Mouse (Mus musculus) liver, embryonic 12.5 days (tissue): ENCODE results near the gene Ctbp1. TPM values are rescaled to one million over a fixed set of nuclear protein-coding genes. Genes with fewer than 3 reads are reported as not detected.

Experiments
- ATAC-seq: fragments of 200-750 bp; cut with Nextera tagmentation; 2 replicates; pipeline ENCODE4 v1.8.0; 2017; ENCODE audit warnings: moderate number of reproducible peaks, mild to moderate bottlenecking, moderate library complexity
- H3K27ac ChIP-seq: fragments of 300-500 bp; sonication (generic); 2 replicates; pipeline ENCODE4 v1.5.1; 2016; ENCODE audit warnings: mild to moderate bottlenecking
- H3K27me3 ChIP-seq: fragments of 300-500 bp; sonication (generic); replicated peaks from 2 replicates; pipeline ENCODE4 v1.6.1; 2016; ENCODE audit warnings: mild to moderate bottlenecking, moderate library complexity
- H3K36me3 ChIP-seq: fragments of 300-500 bp; sonication (generic); 2 replicates; pipeline ENCODE4 v1.6.1; 2016; ENCODE audit warnings: mild to moderate bottlenecking, moderate library complexity
- H3K4me1 ChIP-seq: fragments of 300-500 bp; sonication (generic); 2 replicates; pipeline ENCODE4 v1.6.1; 2016
- H3K4me2 ChIP-seq: fragments of 300-500 bp; sonication (generic); 2 replicates; pipeline ENCODE4 v1.6.1; 2016; ENCODE audit warnings: mild to moderate bottlenecking, moderate library complexity
- H3K4me3 ChIP-seq: fragments of 300-500 bp; sonication (generic); 2 replicates; pipeline ENCODE4 v1.5.1; 2016; ENCODE audit warnings: mild to moderate bottlenecking, moderate library complexity
- H3K9ac ChIP-seq: fragments of 300-500 bp; sonication (generic); 2 replicates; pipeline ENCODE4 v1.6.1; 2016; ENCODE audit warnings: mild to moderate bottlenecking, moderate library complexity
- H3K9me3 ChIP-seq: fragments of 300-500 bp; sonication (generic); replicated peaks from 2 replicates; pipeline ENCODE4 v1.6.1; 2016; ENCODE audit warnings: mild to moderate bottlenecking, moderate library complexity
- WGBS: fragments of 180-500 bp; shearing (Covaris S2); methylation state at CpG from one replicate; pipeline ENCODE4 v1.1.7; 2016; ENCODE audit not compliant: insufficient replicate concordance; 5-methylcytosine and 5-hydroxymethylcytosine counted together
- polyA plus RNA-seq: library from polyadenylated mRNA; unstranded; fragments of >200 nt; fragmentation: Nextera tagmentation; extraction: Ambion mirVana; gene quantifications from 2 replicates; pipeline ENCODE4 v1.2.1, GENCODE M21; 2016

Gene Ctbp1
- polyA plus RNA-seq, 1 experiment from 2014 or later = 279 TPM

DNA sequence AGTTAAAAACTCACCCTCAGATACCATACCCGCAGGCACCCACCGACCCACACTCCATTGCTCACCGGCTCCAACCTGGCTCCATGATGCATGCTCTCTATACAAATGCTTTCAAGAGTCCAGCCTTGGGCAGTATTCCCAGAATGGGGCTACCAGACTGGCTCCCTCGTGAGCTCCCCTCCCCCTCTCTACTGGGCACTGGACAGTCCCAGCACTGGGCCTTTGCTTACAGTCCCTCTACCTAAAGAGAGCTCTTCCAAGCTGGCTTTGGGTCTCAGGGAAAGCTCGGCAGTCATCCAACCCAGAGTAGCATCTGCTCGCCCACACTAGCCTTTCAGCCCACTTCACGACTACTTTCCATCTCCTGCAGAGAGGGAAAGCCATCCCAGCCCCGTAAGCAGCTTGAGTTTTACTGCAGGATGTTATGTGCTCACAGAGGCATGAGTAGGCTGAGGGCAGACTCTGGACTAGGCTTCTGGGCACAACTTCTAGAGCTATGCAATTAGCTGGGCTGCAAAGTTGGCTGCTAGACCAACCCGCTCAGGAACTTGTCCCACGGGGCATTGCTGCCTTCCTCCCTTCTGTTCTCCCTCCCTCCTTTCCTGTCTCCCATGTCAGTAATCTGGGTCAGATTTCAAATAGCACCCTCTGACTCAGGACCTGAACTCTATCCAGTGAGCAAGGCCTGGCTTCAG is 54.3 kb downstream of the Ctbp1 start:
- H3K9ac ChIP-seq = no peak overlapping the region
- H3K27me3 ChIP-seq = no peaks in the 10 kb centered on the region
- 71% methylated on average over 10 of the region's 10 CpGs for WGBS
- no peaks in the 10 kb centered on the region for H3K36me3 ChIP-seq
- H3K9me3 ChIP-seq = no peaks in the 10 kb centered on the region
- H3K27ac ChIP-seq = no peak overlapping the region
- no peak overlapping the region for H3K4me2 ChIP-seq
- H3K4me3 ChIP-seq = no peak overlapping the region
- no peak for ATAC-seq
- peaks cover 81% of the 10 kb centered on the region for H3K4me1 ChIP-seq

DNA sequence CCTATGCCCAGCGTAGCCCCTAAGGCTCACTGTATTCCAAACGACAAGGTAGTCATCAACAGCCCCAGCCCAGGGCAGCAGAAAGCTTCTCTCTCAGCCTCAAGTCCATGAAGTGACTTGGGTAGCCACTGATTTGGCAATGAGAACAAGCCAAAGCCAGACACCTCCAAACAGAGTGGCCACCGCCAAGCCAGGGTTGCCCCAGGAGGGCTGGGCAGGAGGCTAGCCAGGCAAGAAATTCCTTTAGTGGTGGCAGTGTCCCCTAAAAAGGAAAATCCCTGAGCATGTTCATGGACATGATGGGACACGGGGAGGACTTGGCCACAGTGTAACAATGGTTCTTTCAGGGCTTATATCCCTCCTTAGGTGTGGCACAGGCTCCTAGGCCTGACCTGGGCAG is 55.0 kb downstream of the Ctbp1 start:
- Histone ChIP-seq H3K27me3 (no peaks in the 10 kb centered on the region), H3K27ac (no peak overlapping the region), H3K9me3 (no peaks in the 10 kb centered on the region), H3K9ac (no peak overlapping the region), H3K36me3 (no peaks in the 10 kb centered on the region), H3K4me1 (peaks cover 75% of the 10 kb centered on the region), H3K4me3 (no peak overlapping the region), H3K4me2 (no peak overlapping the region)
- 78% methylated on average over 4 of the region's 4 CpGs for WGBS
- ATAC-seq = no peak

DNA sequence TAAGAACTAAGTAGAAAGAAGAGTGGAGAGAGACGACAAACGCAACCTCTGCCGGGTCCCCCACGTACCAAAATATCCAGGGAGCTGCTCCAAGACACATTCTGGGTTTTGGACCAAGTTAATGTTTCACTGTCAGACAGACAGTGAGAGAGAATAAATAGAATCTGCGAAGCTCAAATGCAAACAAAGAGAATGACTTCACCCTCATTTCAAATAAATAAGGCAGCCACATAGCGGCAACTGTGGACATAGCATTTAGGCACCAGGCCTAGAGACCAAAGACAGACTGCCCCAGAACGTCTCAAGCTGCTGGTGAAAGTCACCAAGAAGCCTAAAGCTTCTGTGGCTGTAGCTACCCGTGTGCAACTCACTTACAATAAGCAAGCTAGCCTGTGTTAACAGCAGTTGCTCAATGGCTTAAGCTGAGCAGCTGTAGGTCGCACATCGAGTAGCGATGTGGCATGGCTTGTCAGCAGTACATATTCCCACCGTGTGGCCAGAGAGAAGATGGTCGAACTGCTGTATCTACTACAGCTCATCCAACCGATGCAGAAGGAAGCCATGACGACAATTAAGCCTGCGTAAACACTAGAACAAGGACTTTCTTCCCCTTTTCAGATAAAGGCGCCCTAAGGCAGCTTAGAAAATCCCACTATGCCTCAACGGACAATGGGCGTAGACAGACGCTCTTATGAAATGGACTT is 55.9 kb downstream of the Ctbp1 start:
- Histone ChIP-seq H3K4me1 (peaks cover 65% of the 10 kb centered on the region), H3K4me2 (peak overlapping the region; percentile 65), H3K9ac (peak overlapping the region; percentile 56; the same call in 1 of the 2 replicates)

DNA sequence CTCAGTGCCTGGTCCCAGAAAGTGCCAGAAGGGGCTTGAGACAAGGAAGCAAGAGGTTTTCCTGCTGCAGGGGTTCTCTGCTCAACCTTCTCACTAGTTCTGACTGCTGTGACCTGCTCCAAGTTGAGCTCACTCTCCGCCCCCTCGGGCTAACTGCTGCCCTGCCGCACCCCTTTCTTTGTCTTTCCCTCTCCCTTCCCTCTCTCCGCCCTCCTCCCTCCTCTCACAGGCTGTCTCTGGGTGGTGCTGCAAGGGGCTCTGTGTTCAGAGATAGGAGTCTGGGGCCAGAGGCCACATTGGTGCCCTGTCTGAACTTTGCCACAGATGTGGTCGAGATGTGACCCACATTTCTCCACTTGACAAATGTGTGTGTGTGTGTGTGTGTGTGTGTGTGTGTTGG is 56.7 kb downstream of the Ctbp1 start, which contains the start of gene Spon2:
TSS of gene Spon2 (minus strand) at position 375 of the 400 bp plus-strand sequence.
- WGBS = 1% methylated on average over 5 of the region's 5 CpGs
- Histone ChIP-seq H3K9ac (peak within 1 kb of the TSS; percentile 56), H3K4me1 (peaks cover 57% of the 10 kb centered on the region)

More for the DNA sequence above, 55.9 kb downstream of the Ctbp1 start:
- Histone ChIP-seq H3K36me3 (no peaks in the 10 kb centered on the region), H3K4me3 (no peak overlapping the region), H3K27ac (peak overlapping the region; percentile 75), H3K9me3 (no peaks in the 10 kb centered on the region), H3K27me3 (no peaks in the 10 kb centered on the region)
- 64% methylated on average over 20 of the region's 20 CpGs for WGBS
- no peak for ATAC-seq

DNA sequence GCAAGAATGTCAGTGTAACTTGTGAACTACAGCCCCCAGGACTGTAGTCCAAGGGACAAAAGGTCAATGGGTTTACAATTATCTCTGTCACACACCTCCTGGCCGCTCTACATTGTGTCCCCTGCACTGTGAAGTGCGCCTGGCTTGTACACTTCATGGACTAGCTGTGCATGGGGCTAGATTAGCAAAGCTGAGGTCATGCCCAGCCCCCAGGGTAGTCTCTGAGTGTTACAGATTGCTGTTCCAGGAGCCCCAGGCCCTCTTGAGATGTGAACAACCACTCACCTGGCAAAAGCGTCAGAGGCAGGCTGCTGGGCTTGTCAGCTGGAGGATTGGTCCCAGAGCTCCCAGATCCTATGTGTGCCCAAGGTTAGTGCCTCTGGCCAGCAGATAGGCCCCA is 57.1 kb downstream of the Ctbp1 start:
- H3K27ac ChIP-seq = peak overlapping the region; percentile 75
- no peaks in the 10 kb centered on the region for H3K9me3 ChIP-seq
- peak; percentile 74 for ATAC-seq
- H3K27me3 ChIP-seq = no peaks in the 10 kb centered on the region
- 30% methylated on average over 3 of the region's 3 CpGs for WGBS
- H3K36me3 ChIP-seq = no peaks in the 10 kb centered on the region
- peak overlapping the region; percentile 56 for H3K9ac ChIP-seq
- H3K4me3 ChIP-seq = peak overlapping the region; percentile 27
- H3K4me1 ChIP-seq = peaks cover 53% of the 10 kb centered on the region
- peak overlapping the region; percentile 65 for H3K4me2 ChIP-seq

More for the DNA sequence above, 56.7 kb downstream of the Ctbp1 start, which contains the start of gene Spon2:
- ATAC-seq = peak; percentile 93
- peak within 1 kb of the TSS; percentile 65 for H3K4me2 ChIP-seq
- no peaks in the 10 kb centered on the region for H3K36me3 ChIP-seq
- no peaks in the 10 kb centered on the region for H3K27me3 ChIP-seq
- H3K27ac ChIP-seq = peak within 1 kb of the TSS; percentile 75
- peak within 1 kb of the TSS; percentile 27 for H3K4me3 ChIP-seq
- H3K9me3 ChIP-seq = no peaks in the 10 kb centered on the region

DNA sequence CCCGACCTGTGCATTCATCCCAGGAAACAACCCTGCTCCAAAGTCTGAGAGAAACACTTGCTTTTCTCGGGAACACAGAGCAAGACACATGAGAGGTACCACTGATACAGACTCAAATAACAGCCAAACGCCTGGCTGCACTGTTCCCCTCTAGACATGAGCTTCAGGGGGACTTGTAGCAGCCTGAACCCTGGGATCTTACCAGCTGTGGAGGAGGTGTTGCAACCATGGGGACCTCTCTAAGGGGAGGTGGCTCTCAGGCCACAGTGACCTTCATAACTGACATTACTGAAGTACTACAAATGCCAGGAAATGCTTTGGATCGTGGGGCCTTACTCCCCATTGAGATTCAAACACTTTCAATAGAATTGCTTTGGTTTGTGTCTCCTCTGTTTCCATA is 60.1 kb downstream of the Ctbp1 start:
- ATAC-seq = no peak
- Histone ChIP-seq H3K27ac (no peak overlapping the region), H3K9me3 (no peaks in the 10 kb centered on the region), H3K27me3 (no peaks in the 10 kb centered on the region), H3K4me3 (no peak overlapping the region), H3K4me2 (no peak overlapping the region), H3K36me3 (no peaks in the 10 kb centered on the region), H3K9ac (no peak overlapping the region), H3K4me1 (peaks cover 40% of the 10 kb centered on the region)
- 61% methylated on average over 4 of the region's 4 CpGs for WGBS

DNA sequence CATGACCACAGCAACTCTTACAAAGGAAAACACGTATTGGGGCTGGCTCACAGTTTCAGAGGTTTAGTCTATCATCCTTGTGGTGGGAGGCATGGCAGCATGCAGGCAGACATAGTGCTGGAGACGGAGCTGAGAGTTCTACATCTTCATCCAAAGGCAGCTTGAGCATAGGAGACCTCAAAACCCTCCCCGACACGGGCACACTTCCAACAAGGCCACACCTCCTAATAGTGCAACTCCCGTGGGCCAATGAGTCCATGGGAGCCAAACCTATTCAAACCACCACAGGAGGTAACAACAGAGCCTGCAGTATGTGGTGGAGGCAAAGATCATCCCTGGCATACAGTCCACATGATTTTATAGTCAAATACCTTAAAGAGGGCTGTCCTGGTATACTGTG is 63.5 kb downstream of the Ctbp1 start:
- Histone ChIP-seq H3K27ac (no peak overlapping the region), H3K9ac (no peak overlapping the region), H3K4me1 (peaks cover 17% of the 10 kb centered on the region), H3K4me2 (no peak overlapping the region), H3K9me3 (no peaks in the 10 kb centered on the region), H3K4me3 (no peak overlapping the region), H3K36me3 (no peaks in the 10 kb centered on the region), H3K27me3 (no peaks in the 10 kb centered on the region)
- ATAC-seq = no peak
- WGBS = 69% methylated on average over 5 of the region's 5 CpGs

DNA sequence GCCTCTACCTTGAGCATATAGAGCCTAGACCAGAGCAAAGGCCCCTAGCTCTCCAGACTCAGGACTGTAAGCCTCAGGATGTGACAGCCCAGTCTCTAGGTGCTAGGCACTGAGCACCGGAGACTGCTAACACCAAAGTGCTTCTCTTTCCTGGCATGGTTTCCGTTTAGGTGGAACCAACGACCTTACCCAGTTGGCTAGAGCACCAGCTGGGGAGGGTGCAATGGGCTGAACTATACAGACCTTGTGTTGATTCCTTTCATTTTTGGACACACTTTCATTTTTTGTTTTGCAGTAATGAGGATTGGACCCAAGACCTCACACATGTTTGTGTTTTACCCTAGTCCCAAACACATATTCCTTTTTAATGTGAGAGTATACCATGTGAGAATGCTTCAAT is 64.3 kb downstream of the Ctbp1 start:
- H3K9ac ChIP-seq = no peak overlapping the region
- no peak overlapping the region for H3K4me3 ChIP-seq
- no peaks in the 10 kb centered on the region for H3K9me3 ChIP-seq
- ATAC-seq = no peak
- H3K4me2 ChIP-seq = no peak overlapping the region
- WGBS = 71% methylated on average over 3 of the region's 3 CpGs
- no peaks in the 10 kb centered on the region for H3K36me3 ChIP-seq
- no peaks in the 10 kb centered on the region for H3K27me3 ChIP-seq
- H3K27ac ChIP-seq = no peak overlapping the region
- peaks cover 15% of the 10 kb centered on the region for H3K4me1 ChIP-seq

DNA sequence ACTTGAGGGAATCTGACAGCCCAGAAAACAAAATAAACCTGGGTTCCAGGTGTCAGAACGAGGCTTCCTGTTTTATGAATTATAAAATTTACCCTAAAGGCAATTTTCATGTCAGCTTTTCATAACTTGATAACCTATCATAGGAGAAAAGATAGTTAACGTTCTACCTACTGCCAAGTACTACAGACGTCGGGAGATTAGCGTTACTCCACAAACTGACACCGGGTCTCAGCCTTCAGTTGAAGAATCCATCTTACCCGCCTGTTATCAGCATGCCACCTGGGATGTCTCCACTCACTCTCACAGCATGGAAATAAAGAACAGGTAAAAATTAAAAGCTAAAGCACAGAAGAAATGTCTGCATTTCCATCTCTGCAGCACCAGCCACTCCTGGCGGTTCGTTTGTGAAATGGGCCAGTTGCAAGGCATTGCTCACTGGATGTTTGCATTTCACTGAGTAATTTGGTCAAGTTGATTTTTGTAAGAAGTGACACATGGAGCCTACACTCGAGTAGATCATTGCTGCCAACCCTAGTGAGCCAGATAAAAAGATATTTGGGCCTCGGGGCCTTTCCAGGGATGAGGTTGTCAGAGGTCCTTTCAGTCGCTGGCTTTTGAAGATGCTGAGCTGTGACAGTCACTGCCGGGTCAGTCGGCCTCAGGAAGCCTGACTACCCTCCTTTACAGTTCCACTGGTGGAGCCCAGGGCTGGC is 66.1 kb downstream of the Ctbp1 start:
- H3K36me3 ChIP-seq = no peaks in the 10 kb centered on the region
- ATAC-seq = no peak
- H3K4me2 ChIP-seq = no peak overlapping the region
- no peaks in the 10 kb centered on the region for H3K9me3 ChIP-seq
- H3K27ac ChIP-seq = no peak overlapping the region
- H3K4me3 ChIP-seq = no peak overlapping the region
- 0 out of 2 replicates have a peak, but pooled peaks cover 3% of the 10 kb centered on the region for H3K27me3 ChIP-seq
- peaks cover 28% of the 10 kb centered on the region for H3K4me1 ChIP-seq
- WGBS = 55% methylated on average over 14 of the region's 14 CpGs
- no peak overlapping the region for H3K9ac ChIP-seq

DNA sequence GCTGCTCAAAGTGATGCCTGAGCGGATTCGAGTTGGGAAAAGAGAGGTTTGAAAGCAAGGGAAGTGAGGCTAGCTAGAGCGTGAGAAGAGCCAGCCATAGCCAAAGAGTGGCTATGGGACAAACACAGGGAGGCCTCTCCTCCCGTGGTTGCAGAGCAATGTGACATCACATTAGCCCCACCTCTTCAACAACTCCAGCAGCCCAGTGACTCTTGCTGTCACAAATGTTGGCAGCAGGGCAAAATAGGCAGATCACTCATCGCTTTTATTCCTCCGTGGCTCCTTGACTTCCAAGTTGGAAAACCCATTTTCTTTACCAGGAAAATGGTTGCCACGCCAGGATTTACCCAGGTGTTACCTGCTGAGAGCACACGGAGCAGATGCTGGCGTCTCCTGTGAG is 67.7 kb downstream of the Ctbp1 start:
- H3K27me3 ChIP-seq = 0 out of 2 replicates have a peak, but pooled peaks cover 3% of the 10 kb centered on the region
- no peak for ATAC-seq
- 46% methylated on average over 9 of the region's 9 CpGs for WGBS
- no peaks in the 10 kb centered on the region for H3K36me3 ChIP-seq
- H3K9me3 ChIP-seq = no peaks in the 10 kb centered on the region
- peaks cover 38% of the 10 kb centered on the region for H3K4me1 ChIP-seq
- no peak overlapping the region for H3K27ac ChIP-seq
- no peak overlapping the region for H3K4me3 ChIP-seq
- H3K9ac ChIP-seq = no peak overlapping the region
- no peak overlapping the region for H3K4me2 ChIP-seq

DNA sequence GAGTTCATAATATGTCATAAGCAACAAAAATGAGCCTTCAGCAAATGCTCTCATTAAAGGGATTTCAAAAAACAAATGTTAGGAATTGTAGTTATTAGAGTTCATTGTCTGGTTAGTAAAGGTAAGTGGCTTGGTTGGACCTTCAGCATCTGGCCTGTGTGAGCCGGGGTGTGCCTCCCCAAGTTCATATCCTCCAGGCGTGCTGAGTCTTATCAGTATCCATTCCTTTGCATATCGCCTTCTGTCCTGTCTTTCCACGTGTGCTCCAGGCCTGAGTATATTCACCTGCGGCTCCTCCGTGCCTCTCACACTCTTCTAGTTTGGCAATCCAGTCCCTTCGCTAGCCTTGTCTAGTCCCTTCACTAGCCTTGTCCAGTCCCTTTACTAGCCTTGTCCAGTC is 68.5 kb downstream of the Ctbp1 start:
- peak; percentile 59; the same call in 1 of the 2 replicates for ATAC-seq
- Histone ChIP-seq H3K27me3 (0 out of 2 replicates have a peak, but pooled peaks cover 8% of the 10 kb centered on the region), H3K27ac (no peak overlapping the region), H3K9ac (peak overlapping the region; percentile 27; the same call in 1 of the 2 replicates), H3K4me1 (peaks cover 38% of the 10 kb centered on the region), H3K36me3 (no peaks in the 10 kb centered on the region), H3K4me3 (no peak overlapping the region), H3K9me3 (no peaks in the 10 kb centered on the region), H3K4me2 (no peak overlapping the region)
- 40% methylated on average over 7 of the region's 7 CpGs for whole genome bisulfite sequencing

DNA sequence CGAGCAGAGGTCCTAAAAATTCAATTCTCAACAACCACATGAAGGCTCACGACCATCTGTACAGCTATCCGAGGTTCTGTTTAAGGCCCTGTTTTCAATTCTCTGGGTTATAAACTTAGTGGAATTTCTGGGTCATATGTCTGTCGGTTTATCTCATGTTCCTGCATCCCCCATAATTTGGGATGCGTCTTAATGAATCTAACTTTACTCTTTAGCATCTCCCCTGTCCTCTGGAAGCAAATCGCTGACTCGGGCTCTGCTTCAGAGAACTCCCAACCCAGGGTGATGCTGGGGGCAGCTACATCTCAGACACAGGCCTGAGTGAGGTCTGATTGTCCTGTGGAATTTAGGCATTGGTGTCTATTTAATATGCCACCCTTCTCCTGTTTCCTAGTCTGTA is 70.5 kb downstream of the Ctbp1 start:
- H3K4me3 ChIP-seq = no peak overlapping the region
- 62% methylated on average over 7 of the region's 7 CpGs for WGBS
- no peak overlapping the region for H3K9ac ChIP-seq
- peaks cover 38% of the 10 kb centered on the region for H3K4me1 ChIP-seq
- ATAC-seq = no peak
- peaks cover 13% of the 10 kb centered on the region; the same call in 1 of the 2 replicates for H3K27me3 ChIP-seq
- peak overlapping the region; percentile 57; the same call in 1 of the 2 replicates for H3K4me2 ChIP-seq
- H3K27ac ChIP-seq = no peak overlapping the region
- no peaks in the 10 kb centered on the region for H3K36me3 ChIP-seq
- H3K9me3 ChIP-seq = no peaks in the 10 kb centered on the region
